Mouse (Mus musculus) brain, embryonic 14.5 days (tissue): ENCODE results near the gene Gas7. TPM values are rescaled to one million over a fixed set of nuclear protein-coding genes. Genes with fewer than 3 reads are reported as not detected.

Experiments used
- DNase-seq: peaks from one replicate; pipeline ENCODE4 v3.0.0-alpha.2; 2011; ENCODE audit warnings: low read depth
- CTCF ChIP-seq: fragments of 200-500 bp; IDR thresholded peaks from 2 replicates; pipeline ENCODE4 v1.5.1; 2012; ENCODE audit warnings: inconsistent platforms, mild to moderate bottlenecking, moderate library complexity, borderline replicate concordance; ENCODE audit not compliant: insufficient read depth, insufficient read length; ENCODE audit errors: extremely low read depth
- POLR2A ChIP-seq: fragments of 200-500 bp; IDR thresholded peaks from 2 replicates; pipeline ENCODE4 v1.6.1; 2012; ENCODE audit warnings: mild to moderate bottlenecking, inconsistent platforms, borderline replicate concordance; ENCODE audit not compliant: poor library complexity, insufficient read depth, insufficient read length, severe bottlenecking; ENCODE audit errors: extremely low read depth
- polyA plus RNA-seq: library from polyadenylated mRNA; depleted of rRNA; stranded (reverse); fragments of >200 nt; gene quantifications from 2 replicates; pipeline ENCODE4 v1.2.3, GENCODE M21; 2012

The Gas7 gene
- polyA plus RNA-seq, 1 experiment = 22.1 TPM

DNA sequence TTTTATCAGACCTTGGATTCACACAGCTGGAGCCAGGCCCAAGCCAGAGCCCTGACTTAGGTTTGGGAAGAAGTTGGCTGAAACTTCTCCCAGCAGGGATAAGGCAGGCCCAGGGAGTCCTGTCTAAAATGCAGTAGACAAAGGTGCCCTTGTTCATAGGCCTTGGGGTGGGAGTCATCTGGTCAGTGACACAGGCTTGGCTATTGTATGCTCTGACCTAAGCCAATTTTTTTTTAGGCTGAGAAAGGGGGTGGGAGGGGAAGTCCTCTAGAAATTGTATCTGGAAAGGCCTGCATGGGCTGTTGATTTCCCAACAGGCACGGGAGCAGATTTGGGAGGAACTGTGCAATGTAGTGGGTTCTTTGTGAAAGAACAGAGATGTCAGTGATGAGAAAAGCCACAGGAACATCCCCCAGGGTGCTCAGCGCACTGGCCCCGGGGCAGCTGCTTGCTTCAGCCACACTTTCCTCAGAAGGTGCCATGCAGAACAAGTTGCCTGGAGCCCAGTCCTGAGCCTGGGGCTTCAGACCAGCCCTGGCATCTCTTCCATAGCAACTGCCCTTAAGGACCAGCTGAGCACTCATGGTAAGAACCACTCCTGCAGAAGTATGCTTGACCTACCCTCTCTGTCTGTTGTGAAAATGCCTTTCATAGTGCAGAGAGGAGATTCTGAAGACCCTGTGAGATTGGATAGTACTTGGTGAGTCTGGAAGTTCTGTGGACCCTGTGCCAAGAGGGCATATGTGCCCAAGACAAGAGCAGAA, 131.2 kb downstream of the Gas7 start:
- DNase-seq = no peak
- TF ChIP-seq CTCF (no peak), POLR2A (no peak)

DNA sequence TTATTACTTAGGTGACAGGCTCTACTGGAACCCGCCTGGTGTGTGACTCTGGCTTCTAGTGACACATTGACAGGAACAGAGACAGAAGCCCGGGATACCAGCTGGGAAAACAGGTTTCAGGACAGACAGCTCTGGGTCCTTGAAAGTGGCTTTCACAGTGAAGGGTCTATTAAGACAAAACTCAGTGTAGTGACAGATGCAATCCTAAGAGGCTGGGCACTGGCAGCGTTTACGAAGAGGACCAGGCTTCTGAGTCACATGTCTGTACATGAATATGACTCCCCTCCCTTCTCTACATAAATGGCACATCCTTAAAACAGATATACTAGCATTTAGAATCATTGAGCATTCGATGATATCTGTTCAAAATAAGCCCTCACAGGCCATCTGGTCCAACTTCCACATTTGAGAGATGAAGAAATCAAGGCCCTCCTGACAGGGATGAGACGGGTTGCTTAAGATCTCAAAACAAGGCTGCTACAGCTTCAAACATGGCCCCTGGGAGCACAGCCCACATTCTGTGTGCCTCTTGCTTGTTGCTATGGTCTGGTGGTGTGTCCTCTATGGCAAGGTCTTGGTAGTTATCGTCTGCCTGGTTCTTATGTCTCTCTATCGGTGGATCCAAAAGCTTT, 133.1 kb downstream of the Gas7 start:
- DNase-seq = peak; percentile 66
- TF ChIP-seq CTCF (no peak), POLR2A (no peak)

DNA sequence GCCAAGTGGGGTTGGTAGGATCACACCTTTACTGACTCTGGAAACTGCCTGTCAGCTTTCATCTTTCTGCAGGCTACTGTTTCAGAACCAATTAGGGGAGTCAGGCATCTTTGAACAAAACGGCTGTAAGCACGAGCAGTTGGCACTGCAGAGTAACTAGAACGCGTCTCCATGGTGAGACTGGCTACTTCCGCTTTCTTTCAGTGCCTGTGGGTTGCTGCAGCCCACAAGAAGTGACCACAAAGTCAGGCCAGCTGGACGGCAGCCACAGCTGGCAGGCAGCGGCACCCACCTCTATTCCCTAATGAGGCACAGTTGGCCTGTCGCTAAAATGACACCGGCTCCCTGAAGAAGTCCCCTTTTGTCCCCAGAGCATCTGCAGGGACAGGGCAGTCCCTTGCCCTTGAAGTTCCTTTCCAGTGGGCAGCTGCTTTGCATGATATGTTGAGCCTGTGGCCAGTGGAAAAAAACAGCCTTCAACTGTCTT, 133.6 kb downstream of the Gas7 start:
- peak; percentile 83 for DNase-seq
- TF ChIP-seq CTCF (no peak), POLR2A (no peak)

DNA sequence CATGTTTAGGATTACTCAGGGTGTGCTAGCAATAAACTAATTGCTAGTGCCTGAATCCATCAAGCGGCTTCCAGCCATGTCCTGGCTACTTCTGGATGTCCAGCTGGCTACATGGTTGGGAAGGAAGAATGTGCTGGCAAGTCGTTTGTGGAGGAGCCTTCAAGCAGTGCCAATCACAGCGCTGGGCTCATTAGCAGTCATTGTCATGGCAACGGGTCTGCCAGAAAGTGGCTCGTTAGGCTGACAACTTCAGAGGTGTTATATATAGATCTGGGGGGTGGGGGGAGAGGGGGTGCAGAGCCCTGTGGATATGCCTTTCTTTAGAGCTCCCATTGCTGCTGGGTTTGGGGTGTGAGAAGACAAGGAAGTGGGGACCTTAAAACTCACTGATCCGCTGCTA, 141.0 kb downstream of the Gas7 start:
- TF ChIP-seq CTCF = no peak
- TF ChIP-seq POLR2A = no peak
- peak; percentile 97 for DNase-seq

DNA sequence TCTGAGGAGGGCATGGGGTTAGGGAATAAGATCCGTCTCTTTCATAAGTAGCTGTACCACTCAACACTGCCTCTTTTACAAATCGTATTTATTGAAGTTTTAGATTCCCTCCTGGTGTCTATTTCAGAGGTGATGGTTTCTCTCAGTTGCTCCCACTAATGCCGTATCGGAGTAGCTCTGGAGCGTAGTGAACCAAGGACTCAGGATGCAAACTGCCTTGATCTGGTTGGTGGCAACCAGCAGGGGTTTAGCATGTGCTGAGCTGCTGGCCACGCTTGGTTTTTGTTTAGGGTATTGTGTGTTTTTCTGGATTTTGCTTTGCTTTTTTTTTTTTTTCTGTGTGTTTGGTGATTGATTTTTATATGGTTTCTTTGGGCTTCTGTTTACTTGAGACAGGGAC, 141.6 kb downstream of the Gas7 start:
- TF ChIP-seq POLR2A = no peak
- no peak for TF ChIP-seq CTCF
- DNase-seq = no peak

DNA sequence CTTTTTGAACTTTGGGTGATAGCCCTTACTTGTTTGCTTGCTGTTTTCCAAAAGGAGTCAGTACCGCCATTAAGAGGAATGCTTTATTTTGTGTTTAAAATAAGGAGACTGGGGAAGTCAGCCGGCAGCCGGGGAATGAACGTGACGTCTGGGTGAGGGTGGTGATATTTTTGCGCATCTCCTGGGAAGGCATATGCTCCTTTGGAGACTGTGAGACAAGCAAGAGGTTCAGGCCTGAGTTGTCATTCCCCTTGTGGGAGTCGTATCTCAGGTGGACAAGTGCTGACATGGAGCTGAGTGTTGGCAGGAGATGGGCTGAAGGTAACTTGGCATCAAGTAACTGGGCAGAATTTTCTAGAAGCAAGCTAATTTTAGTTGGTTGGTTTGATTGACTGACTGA, 142.2 kb downstream of the Gas7 start:
- DNase-seq = peak; percentile 53
- TF ChIP-seq CTCF (no peak), POLR2A (no peak)

DNA sequence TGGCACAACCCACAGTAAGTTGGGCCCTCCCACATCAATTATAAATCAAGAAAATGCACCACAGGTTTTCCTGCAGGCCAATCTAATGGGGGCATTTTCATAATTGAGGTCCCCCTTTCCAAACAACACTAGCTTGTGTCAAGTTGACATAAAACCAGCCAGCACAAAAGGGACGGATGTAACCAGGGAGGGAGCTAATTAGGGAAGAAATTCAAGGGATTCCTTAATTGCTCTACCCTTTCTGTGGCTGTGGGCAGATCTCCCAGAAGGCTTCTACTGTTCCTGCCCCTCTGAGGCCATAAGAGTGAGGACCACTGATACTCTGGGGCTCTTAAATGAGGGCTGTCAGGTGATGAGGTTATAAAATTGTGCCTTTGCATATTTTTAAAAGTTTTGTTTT, 143.9 kb downstream of the Gas7 start:
- TF ChIP-seq POLR2A (no peak), CTCF (no peak)
- peak; percentile 93 for DNase-seq

DNA sequence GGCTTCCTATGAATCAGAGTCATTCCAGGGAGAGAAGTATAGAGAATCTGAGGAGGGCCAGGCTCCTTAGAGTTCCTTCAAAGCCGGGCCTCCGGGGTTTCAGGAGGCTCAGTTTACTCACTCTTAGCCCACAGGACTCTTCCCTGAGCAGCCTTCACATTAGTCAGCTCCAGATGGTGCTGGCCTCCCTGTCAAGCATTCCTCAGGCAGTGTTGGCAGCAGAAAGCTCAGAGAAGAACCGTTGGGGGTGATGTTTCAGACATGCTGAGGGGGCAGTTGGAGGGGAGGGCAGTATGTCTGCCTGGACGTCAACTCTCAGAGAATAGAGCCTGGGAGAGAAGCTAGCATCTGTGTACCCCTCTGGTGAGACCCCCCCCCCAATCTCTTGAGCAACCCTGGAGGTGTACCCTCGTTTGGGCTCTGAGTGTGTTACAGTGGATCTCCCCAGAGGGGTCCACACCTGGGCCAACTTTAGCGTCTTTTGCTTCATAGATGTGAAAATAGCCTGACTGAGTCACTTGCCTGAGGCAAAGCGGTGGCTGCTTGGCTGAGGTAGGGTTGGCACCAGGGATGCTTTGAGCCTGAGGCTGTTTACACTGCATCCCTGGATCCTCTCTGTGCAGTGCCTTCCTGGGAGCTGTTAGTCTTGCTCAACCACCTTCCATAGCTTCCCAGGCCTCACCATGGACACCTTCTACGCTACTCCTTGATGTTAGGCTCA, 145.6 kb downstream of the Gas7 start:
- DNase-seq = peak; percentile 68
- TF ChIP-seq POLR2A (no peak), CTCF (no peak)

DNA sequence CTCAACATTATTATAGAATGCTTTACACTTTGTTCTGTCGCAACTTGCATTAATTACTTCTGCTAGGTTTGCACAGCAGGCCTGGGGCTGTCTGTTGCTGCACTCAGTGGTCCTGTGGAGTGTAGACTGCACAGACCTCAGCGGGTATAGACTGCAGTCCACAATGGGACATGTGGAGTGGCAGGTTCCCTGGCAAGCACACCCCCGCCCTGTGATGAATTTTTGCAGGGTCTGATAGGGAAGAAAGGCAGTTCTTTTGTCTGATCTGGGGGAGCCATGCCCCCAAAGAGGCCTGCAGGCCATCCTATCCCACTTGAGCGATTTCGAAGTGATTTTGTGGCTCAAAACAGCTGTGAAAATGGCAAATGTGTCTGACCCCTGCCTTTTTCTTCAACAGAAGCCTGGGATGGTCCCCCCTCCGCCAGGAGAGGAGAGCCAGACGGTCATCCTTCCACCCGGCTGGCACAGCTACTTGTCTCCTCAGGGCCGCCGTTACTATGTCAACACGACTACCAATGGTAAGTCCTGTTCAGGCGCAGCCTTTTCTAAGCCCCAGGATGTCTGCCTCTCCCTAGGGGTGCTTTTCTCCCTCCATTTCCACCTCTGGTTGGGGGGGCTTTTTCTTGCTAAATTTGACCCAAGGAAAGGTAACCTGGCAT, 147.6 kb downstream of the Gas7 start:
- no peak for TF ChIP-seq POLR2A
- TF ChIP-seq CTCF = no peak
- DNase-seq = peak; percentile 78

DNA sequence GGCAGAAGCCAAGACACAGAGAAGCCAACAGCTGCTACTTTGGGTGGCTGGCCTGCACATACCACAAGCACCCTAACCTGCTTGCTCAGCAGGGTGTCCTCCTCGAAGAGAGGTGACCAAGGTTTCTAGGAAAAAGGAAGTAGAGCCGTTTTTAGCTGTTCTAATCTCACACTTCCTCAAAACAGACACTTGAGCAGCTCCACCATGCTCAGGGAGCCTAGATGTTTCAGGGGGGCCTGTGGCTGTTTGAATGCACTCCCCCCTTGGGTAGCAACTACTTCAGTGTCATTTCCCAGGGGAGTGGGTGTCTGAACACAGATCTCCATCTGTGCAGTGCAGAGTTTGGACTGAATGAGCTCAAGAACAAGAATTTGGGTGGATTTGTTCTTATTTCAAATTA, 149.2 kb downstream of the Gas7 start:
- DNase-seq = no peak
- no peak for TF ChIP-seq POLR2A
- no peak for TF ChIP-seq CTCF
